Mouse (Mus musculus) spleen, adult 2 months (tissue): ENCODE results near the gene Uxs1.

ENCODE experiments used
- CTCF ChIP-seq: fragments of 200-500 bp; IDR thresholded peaks from 2 replicates; pipeline ENCODE4 v1.5.1; 2011; ENCODE audit warnings: mild to moderate bottlenecking, inconsistent platforms; ENCODE audit not compliant: insufficient read depth, insufficient read length, insufficient replicate concordance; ENCODE audit errors: extremely low read depth
- POLR2A ChIP-seq: fragments of 200-500 bp; IDR thresholded peaks from 2 replicates; pipeline ENCODE4 v1.6.1; 2011; ENCODE audit warnings: low read depth, low read length, inconsistent platforms

DNA sequence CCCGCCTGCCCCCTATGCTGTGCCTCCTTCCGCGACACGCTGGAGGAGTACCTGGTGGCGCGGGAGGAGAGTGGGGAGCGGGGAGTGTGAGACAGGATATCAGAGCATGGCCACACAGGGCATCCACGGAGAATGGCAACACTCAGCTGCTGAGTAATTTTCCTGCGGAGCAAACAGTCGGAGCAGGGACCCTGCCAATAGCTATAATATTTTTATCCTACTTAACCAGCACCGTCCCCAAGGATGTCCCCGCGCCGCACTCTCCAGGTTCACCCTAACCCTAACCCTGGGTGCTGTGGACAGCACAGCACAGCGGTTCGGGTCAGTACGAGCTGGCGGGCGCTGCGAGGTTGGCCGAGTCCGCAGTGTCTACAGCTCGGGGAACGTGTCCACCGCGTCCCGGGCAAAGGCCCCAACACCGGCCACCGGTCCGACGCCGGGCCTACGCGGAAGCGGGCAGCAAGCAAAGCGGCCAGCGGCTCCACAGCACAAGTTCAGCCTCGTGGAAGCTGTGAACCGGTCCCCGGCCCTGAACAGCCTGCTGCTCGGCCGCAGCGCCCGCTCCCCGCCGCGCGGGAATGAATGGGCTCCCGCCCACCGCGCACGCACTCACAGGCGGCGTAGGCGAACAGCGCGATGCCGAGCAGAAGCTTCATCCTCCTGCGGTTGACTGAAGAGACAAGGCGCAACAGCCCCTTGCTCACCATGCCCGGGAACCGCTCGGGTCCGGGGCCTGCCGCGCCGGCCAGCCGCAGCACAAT is 418 bp downstream of the Uxs1 start:
- TF ChIP-seq CTCF (no peak), POLR2A (peak; percentile 14)
